Mouse (Mus musculus) heart, adult 9 months (tissue): Measurements from ENCODE around the gene Fcrla.
"Not testable (repeated sequence)": the region's sequence is repeated elsewhere in the genome, so short reads cannot be mapped to it uniquely, and the experiment has no call there.

Experiments used
- DNase-seq, 2 experiments: peaks; one replicate each; pipeline ENCODE4 v3.0.0; 2022; ENCODE audit warnings: low spot score in 2 of 2

Gene Fcrla

GRCm38 (mm10) chr1:170927378-170927777 is at the start of gene Fcrla:
Gene Fcrla (minus strand): TSS chr1:170927583.
- DNase-seq: no peak

- DNase-seq: no peak
Measured at GRCm38 (mm10) chr1:170976447-170976846, 49.1 kb upstream of the Fcrla start, which contains the start of gene Fcgr2b. Gene Fcgr2b (minus strand): TSS chr1:170976547.

- peak in 1 of 2 experiments; percentile 36 for DNase-seq
Measured at GRCm38 (mm10) chr1:170975751-170976161, 48.4 kb upstream of the Fcrla start.

DNA sequence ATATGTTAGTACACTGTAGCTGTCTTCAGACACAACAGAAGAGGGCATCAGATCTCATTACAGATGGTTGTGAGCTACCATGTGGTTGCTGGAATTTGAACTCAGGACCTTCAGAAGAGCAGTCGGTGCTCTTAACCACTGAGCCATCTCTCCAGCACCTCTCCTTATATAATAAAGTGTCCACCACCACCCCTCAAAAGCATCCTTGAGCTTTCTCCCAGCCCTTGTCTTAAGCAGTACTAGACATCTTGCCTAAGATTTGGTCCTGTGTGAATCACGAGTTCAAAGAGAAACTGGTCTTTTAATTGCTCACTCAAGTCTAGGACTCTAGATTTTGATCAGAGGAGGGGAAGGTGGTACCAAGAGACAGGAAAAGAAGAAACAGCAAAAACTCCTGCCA is 48.0 kb upstream of the Fcrla start:
- not testable (repeated sequence) for DNase-seq

DNA sequence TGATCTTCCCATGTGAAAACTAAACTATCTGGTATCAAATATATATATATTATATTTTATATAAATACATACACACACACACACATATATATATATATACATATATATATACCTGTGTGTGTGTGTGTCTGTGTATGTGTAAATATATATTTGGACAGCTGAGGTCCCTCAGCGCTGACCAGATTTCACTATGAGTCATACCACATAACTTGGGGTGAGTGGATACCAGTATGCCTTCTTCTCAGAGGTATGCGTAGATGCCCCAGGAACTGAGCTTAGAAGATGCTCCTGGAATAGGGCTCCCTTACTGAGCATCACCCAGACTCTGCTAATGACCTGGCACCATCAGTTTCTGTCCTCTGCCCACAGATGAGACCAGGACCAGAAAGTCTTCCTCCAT is 47.4 kb upstream of the Fcrla start:
- DNase-seq: no peak

DNA sequence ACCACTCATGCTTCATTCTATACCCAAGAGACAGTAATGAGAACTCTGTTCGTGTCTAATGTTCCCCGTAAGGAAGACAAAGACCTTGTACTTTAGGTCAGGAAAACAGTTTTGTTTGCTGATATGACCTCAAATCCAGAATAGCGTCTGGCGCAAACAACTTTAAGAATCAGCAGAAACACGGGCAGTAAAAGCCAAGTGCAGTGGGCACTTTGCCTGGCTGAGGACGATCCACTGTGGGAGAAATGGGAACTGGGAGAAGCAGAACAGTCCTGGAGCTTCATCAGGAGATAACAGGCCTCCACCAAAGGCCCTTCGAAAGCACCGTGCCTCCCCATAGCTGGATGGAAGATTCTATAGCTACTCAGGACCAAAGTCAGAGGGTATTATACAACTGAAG is 46.8 kb upstream of the Fcrla start:
- DNase-seq: no peak

- no peak for DNase-seq
Measured at GRCm38 (mm10) chr1:170972936-170973335, 45.6 kb upstream of the Fcrla start.

- no peak for DNase-seq
Measured at GRCm38 (mm10) chr1:170972494-170972893, 45.1 kb upstream of the Fcrla start.

DNA sequence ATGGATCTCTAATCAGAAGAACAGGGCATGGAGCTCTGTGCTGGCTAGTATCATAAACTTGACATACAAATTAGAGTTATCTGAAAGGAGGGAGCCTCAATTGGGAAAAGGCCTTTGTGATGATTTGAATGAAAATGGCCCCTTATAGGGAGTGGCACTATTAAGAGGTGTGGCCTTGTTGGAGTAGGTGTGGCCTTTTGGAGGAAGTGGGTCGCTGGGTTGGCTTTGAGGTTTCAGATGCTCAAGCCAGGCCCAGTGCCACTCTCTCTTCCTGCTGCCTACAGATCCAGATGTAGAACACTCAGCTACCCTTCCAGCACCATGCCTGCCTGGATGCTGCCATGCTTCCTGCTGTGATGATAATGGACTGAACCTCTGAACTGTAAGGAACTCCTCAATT is 41.2 kb upstream of the Fcrla start:
- no peak for DNase-seq

DNA sequence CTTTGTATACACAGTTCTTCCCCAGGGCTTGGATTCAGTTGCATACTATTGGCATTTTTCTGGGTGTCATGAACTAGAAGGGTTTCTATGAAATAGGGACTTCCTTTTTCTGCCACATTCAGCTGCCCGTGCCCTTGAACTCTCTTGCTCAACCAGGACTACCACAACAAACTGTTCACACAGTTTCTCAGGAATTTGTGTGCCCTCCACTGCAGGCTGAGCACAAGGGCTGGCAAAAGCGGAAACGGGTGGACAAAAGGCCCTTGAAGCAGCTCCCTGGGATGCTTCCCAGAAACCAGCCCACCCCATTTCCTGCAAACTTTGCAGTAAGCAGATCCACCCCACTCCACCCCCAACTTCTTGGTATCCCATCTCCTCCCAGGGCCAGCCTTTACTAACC is 40.2 kb upstream of the Fcrla start:
- DNase-seq: peak in 1 of 2 experiments; percentile 47

DNA sequence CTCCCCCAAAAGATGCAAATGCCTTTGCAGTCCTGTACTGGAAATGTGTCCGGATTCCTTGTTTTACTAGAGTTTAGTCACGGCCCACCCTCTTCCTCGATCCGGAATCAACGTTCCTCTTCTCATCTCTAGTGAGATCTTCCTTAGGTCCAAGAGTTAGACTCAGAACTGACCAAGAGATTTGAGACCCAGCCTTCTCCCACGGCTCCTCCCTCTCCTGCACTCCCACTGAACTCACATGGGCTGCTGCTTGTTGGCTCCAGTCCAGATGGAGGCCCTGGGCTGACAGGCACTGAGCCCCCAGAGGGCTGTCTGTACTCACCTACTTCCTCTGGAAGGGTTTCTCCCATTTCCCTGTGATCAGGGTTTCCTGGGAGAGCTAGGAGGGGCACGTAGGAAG is 35.7 kb upstream of the Fcrla start:
- no peak for DNase-seq

DNA sequence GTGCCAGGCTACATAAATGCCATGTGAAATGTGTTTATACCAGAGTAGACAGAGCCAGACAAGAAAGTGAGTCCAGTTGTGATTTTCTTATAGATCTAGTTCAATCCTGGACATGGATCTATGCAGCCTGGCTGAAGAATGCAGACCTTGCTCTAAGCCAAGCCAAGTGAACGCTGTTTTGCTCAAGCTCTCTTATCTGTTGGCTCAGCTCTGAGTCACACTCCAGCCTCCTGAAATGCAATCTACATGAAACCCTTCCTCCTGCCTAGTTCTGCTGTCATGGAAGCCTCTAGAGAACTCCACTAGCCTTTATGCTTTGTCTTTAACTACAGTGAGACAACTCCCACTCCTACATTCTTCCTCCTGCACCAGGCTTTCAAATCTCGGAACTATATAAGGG is 34.9 kb upstream of the Fcrla start:
- no peak for DNase-seq

DNA sequence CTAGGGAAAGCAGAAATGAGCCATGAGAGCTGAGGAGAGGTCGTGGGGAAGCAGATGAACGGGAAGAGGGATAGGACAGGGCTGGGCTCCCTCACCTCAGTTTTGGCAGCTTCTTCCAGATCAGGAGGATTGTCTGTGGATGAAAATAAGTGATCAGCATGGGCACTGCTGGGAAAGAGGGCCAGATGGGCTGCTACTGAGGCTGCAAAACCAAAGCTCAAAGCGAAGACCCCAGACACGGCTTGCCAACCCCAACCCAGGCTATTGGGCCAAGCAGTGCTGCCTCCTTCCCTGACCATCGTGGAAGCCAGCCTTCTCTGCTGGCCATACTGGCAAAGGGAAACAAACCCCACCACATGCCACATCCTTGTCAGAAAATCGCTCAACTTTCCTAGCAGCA is 33.7 kb upstream of the Fcrla start:
- no peak for DNase-seq

- peak in 1 of 2 experiments; percentile 20 for DNase-seq
Measured at GRCm38 (mm10) chr1:170959791-170960190, 32.4 kb upstream of the Fcrla start.

GRCm38 (mm10) chr1:170958225-170958624 is 30.8 kb upstream of the Fcrla start:
- no peak for DNase-seq

GRCm38 (mm10) chr1:170953192-170953591 is 25.8 kb upstream of the Fcrla start:
- DNase-seq: peak in 1 of 2 experiments; percentile 31

DNA sequence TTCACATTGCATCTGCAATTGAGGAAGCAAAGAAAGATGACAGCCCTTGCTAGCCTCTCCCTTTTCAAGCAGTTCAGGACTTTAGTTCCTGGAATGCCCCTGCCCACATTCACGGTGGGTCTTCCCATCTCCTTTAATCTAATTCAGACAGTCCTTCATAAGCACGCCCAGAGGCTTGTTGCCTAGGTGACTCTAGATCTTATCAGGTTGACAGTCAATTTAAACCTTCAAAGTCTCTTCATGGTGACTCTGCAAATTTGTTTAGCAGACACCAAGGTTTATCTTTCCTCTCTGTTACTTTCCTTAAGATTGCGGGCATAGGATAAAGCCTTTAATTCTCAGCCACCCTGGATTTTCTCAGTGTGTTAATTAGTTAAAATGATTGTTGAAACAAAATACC is 23.4 kb upstream of the Fcrla start:
- no peak for DNase-seq

GRCm38 (mm10) chr1:170944908-170945307 is 17.5 kb upstream of the Fcrla start:
- DNase-seq: not testable (repeated sequence)

DNA sequence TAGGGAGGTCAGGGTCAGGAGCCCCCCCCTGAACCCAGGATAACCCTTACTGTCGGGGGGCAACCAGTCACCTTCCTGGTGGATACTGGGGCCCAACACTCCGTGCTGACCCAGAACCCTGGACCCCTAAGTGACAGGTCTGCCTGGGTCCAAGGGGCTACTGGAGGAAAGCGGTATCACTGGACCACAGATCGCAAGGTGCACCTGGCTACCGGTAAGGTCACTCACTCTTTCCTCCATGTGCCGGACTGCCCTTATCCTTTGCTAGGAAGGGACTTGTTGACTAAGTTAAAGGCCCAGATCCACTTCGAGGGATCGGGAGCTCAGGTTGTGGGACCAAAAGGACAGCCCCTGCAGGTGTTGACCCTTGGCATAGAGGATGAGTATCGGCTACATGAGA is 16.8 kb upstream of the Fcrla start:
- not testable (repeated sequence) for DNase-seq

DNA sequence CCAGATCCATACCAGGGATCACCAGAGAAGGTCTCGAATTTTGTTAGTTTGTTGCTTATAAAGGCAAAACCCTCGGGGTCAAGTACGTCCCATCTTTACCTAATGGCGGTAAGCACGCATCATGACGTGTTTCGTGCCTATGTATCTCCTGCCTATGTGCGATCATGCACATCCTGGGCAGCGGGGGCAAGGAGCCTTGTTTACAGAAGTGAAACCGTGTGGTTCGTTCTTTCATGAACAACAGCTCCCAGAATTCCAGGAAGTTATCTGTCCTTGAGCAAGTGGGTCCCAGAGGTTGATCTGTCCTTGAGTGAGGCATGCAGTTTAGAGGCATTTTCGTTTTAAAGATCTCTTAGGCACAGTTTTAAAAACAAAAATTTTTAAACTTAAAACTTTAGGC is 11.9 kb upstream of the Fcrla start:
- peak in 1 of 2 experiments; percentile 52 for DNase-seq

DNA sequence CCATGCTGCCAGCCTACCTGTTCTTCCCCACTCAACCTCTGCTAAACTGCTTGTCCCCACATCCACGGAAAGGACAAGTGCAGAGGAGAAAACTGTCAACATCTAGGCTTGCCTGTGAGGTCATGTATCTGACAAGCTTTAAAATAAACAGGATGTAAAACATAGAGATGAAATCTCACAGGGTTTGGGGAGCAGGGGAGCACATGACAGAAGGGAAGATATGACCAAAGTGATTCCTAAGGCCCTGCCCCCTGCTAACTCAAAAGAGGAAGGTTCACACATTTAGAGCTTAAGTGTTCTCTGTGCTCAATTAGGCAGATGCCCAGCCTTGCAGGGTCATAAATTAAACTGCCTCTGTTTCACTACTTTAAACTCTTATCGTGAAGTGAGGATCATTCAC is 7.0 kb upstream of the Fcrla start:
- DNase-seq: no peak

DNA sequence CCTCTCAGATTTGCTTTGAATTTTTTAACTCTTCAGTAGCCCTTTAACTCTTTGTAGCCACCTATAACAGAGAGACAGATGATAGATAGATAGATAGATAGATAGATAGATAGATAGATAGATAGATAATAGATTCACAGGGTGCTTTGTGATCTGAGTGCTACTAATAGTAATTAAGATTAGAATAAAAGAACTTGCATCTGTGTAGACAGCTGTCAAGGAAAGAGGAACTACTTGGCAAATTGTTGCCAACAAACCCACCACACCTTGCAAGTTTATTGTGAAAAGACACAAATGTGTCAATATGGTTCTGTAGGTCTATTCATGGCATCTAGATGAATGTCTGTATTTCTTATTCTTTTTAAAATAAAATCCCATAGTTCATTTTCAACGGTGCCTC is 6.6 kb upstream of the Fcrla start:
- no peak for DNase-seq

- no peak for DNase-seq
Measured at GRCm38 (mm10) chr1:170933386-170933920, 6.1 kb upstream of the Fcrla start.

- DNase-seq: no peak
Measured at GRCm38 (mm10) chr1:170932043-170932442, 4.7 kb upstream of the Fcrla start.
